8 mouse cellular contexts compared by ENCODE assay signal in the genomic region with DNA sequence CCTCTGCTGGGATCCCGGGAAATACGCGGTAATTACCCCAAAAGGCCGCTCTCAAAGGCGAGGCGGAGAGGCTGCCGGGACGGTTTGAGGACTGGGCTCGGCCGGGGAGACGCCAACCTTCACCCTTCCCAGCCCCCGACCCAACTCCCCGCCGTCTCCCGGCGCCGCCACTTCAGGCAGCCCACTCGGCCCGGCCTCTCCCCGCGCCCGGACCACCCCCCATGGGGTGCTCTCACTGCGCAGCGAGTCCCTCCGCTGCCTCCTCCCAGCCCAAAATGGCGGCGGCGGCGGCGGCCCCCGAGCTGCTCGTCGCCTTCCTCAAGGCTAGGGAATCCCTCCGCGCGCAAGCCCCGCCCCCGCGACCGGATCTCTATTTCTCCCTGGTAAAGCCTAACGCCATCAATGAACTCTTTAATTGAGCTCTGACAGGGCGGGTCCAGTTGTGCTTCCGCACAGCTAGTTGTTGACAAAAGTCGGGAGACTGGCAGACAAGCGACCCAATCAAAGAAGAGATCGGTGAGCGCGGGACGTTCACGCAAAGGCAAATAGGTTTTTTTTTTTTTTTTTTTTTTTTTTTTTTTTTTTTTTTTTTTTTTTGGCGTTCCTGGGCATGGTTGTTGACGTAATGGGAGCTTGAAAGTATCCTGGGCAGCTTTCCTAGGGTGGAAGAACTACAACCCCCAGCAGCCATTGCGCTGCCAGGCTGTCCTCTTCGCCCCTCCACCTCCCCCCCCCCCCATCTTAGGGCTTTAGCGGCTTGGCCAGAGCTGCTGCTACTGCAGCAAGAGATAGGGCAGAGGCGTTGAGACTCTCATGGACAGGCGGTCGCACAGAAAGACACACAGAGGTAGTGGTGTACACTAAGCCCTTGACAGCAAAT. TPM values are rescaled to one million over a fixed set of nuclear protein-coding genes. Genes with fewer than 3 reads are reported as not detected.
A peak's percentile ranks its signal among the peaks of the same experiment; 100 is the strongest.
DNase-seq lines count a peak whose midpoint lies in the region; ATAC-seq and TF ChIP-seq lines count a peak whose summit lies in the region.

No protein-coding gene starts in this region.

- peak; percentile 83 for TF ChIP-seq POLR2A in CH12.LX (IDR thresholded peaks at IDR 0.05; ENCODE audit: low read depth, low read length)

- TF ChIP-seq CTCF in CH12.LX (conservative IDR thresholded peaks at IDR 0.05 in 1 of 2, IDR thresholded peaks at IDR 0.05 in 1 of 2; ENCODE audit: low read depth in 2 of 2, low read length in 2 of 2), result no peak

- peak overlapping the region; percentile 84 for H3K27ac ChIP-seq in CH12.LX (ENCODE audit: insufficient read depth, low read depth)
- peak overlapping the region; percentile 95 for H3K27ac ChIP-seq in forebrain, embryonic 11.5 days (ENCODE audit: low read depth, low read length)
- H3K27ac ChIP-seq in heart, embryonic 16.5 days (ENCODE audit: low read length), result peak overlapping the region; percentile 99
- peak overlapping the region; percentile 96 for H3K27ac ChIP-seq in liver, embryonic 15.5 days (replicated peaks)
- H3K27ac ChIP-seq in neural tube, embryonic 12.5 days, result peak overlapping the region; percentile 87

- dilution Hi-C loops in CH12.LX (cut with MboI; ENCODE audit: extremely low pct_ligation_motif_present, extremely low pct_unique_long_range_greater_than_20kb, low sequenced_read_pairs), result no loop called here

- H3K79me2 ChIP-seq in CH12.LX (replicated peaks; ENCODE audit: control insufficient read depth, extremely low read depth, insufficient read depth, poor library complexity, severe bottlenecking), result peaks cover 37% of the 10 kb centered on the region

- peak overlapping the region; percentile 99 for H3K9ac ChIP-seq in CH12.LX (ENCODE audit: insufficient read depth, low read depth)
- peak overlapping the region; percentile 99 for H3K9ac ChIP-seq in forebrain, embryonic 11.5 days (ENCODE audit: low read length)
- peak overlapping the region; percentile 100 for H3K9ac ChIP-seq in heart, embryonic 16.5 days (ENCODE audit: low read length)
- peak overlapping the region; percentile 100 for H3K9ac ChIP-seq in liver, embryonic 15.5 days
- H3K9ac ChIP-seq in neural tube, embryonic 12.5 days, result peak overlapping the region; percentile 95

- peak; percentile 100 for DNase-seq in CH12.LX (ENCODE audit: extremely low read depth)
- peak; percentile 100 for DNase-seq in c-Kit-positive CD71-positive TER-119-negative erythroid progenitor cells, embryonic 14.5 days (ENCODE audit: low read depth)
- DNase-seq in forebrain, embryonic 11.5 days (ENCODE audit: low spot score), result peak; percentile 100
- DNase-seq in kidney, postnatal 36 days, result peak; percentile 100
- peak; percentile 100 for DNase-seq in telencephalon, adult 2 months (ENCODE audit: low read depth, low spot score)

- H3K36me3 ChIP-seq in CH12.LX (replicated peaks in 1 of 2; ENCODE audit: control insufficient read depth in 1 of 2, insufficient read depth in 1 of 2, low read length in 1 of 2), result peaks cover 11 to 45% of the 10 kb centered on the region in 2 experiments
- H3K36me3 ChIP-seq in forebrain, embryonic 11.5 days (ENCODE audit: control insufficient read depth, insufficient read depth, low read length), result no peaks in the 10 kb centered on the region
- no peaks in the 10 kb centered on the region for H3K36me3 ChIP-seq in heart, embryonic 16.5 days (ENCODE audit: control insufficient read depth, insufficient read depth)
- 0 out of 2 replicates have a peak, but pooled peaks cover 2% of the 10 kb centered on the region for H3K36me3 ChIP-seq in liver, embryonic 15.5 days (replicated peaks)
- no peaks in the 10 kb centered on the region for H3K36me3 ChIP-seq in neural tube, embryonic 12.5 days

- H3K4me1 ChIP-seq in CH12.LX (ENCODE audit: control insufficient read depth in 1 of 2, insufficient read depth in 2 of 2), result peaks cover 6 to 51% of the 10 kb centered on the region in 2 experiments
- peaks cover 6% of the 10 kb centered on the region for H3K4me1 ChIP-seq in forebrain, embryonic 11.5 days (replicated peaks; ENCODE audit: control insufficient read depth, insufficient read depth, low read length)
- H3K4me1 ChIP-seq in heart, embryonic 16.5 days (ENCODE audit: control insufficient read depth, insufficient read depth, low read length), result peaks cover 27% of the 10 kb centered on the region
- peaks cover 61% of the 10 kb centered on the region for H3K4me1 ChIP-seq in liver, embryonic 15.5 days (replicated peaks)
- peaks cover 20% of the 10 kb centered on the region for H3K4me1 ChIP-seq in neural tube, embryonic 12.5 days

- no peak for TF ChIP-seq EP300 in CH12.LX (IDR thresholded peaks at IDR 0.05; ENCODE audit: low read length)

- peak overlapping the region; percentile 86 for H3K4me2 ChIP-seq in CH12.LX (ENCODE audit: insufficient read depth, low read depth, poor library complexity, severe bottlenecking)
- peak overlapping the region; percentile 70 for H3K4me2 ChIP-seq in forebrain, embryonic 11.5 days (ENCODE audit: low read depth, low read length, severe bottlenecking)
- H3K4me2 ChIP-seq in heart, embryonic 16.5 days (ENCODE audit: low read depth, low read length), result peak overlapping the region; percentile 91
- H3K4me2 ChIP-seq in liver, embryonic 15.5 days, result peak overlapping the region; percentile 78
- peak overlapping the region; percentile 60 for H3K4me2 ChIP-seq in neural tube, embryonic 12.5 days (replicated peaks)

- WGBS in forebrain, embryonic 11.5 days, result under 1% methylated on average over 56 of the region's 58 CpGs
- WGBS in heart, embryonic 16.5 days, result under 1% methylated on average over 55 of the region's 58 CpGs
- WGBS in liver, embryonic 15.5 days (ENCODE audit: insufficient replicate concordance), result 1% methylated on average over 58 of the region's 58 CpGs
- under 1% methylated on average over 58 of the region's 58 CpGs for WGBS in neural tube, embryonic 12.5 days

- in situ Hi-C loops in CH12.LX (cut with MboI; ENCODE audit: low pct_ligation_motif_present, low pct_unique_long_range_greater_than_20kb, low sequenced_read_pairs), result no loop called here

- TF ChIP-seq RAD21 in CH12.LX (IDR thresholded peaks at IDR 0.05; ENCODE audit: low read depth, low read length), result no peak

- H3K27me3 ChIP-seq in CH12.LX (replicated peaks), result no peaks in the 10 kb centered on the region
- no peaks in the 10 kb centered on the region for H3K27me3 ChIP-seq in forebrain, embryonic 11.5 days (ENCODE audit: control insufficient read depth, insufficient read depth, low read length)
- H3K27me3 ChIP-seq in heart, embryonic 16.5 days (ENCODE audit: control insufficient read depth, insufficient read depth, low read length), result no peaks in the 10 kb centered on the region
- H3K27me3 ChIP-seq in liver, embryonic 15.5 days, result no peaks in the 10 kb centered on the region
- no peaks in the 10 kb centered on the region for H3K27me3 ChIP-seq in neural tube, embryonic 12.5 days (replicated peaks)

- no peaks in the 10 kb centered on the region for H3K9me3 ChIP-seq in CH12.LX (replicated peaks; ENCODE audit: low read length)
- no peaks in the 10 kb centered on the region for H3K9me3 ChIP-seq in forebrain, embryonic 11.5 days (ENCODE audit: control insufficient read depth, low read length)
- no peaks in the 10 kb centered on the region for H3K9me3 ChIP-seq in heart, embryonic 16.5 days (replicated peaks; ENCODE audit: control insufficient read depth, low read length)
- no peaks in the 10 kb centered on the region for H3K9me3 ChIP-seq in liver, embryonic 15.5 days (replicated peaks)
- no peaks in the 10 kb centered on the region for H3K9me3 ChIP-seq in neural tube, embryonic 12.5 days

- ATAC-seq in forebrain, embryonic 11.5 days (replicated peaks; ENCODE audit: low FRiP score), result peak; percentile 91
- ATAC-seq in heart, embryonic 16.5 days (replicated peaks; ENCODE audit: extremely low read depth, insufficient read depth, low FRiP score), result peak; percentile 92
- ATAC-seq in liver, embryonic 15.5 days (ENCODE audit: insufficient read depth), result peak; percentile 87
- peak; percentile 94 for ATAC-seq in neural tube, embryonic 12.5 days (ENCODE audit: low FRiP score, low read depth)

- peak overlapping the region; percentile 84 to 93 (median 89) for H3K4me3 ChIP-seq in CH12.LX (replicated peaks in 1 of 3; ENCODE audit: low read depth in 2 of 3, low read length in 2 of 3, poor library complexity in 1 of 3)
- peak overlapping the region; percentile 95 for H3K4me3 ChIP-seq in forebrain, embryonic 11.5 days (ENCODE audit: low read depth, low read length)
- H3K4me3 ChIP-seq in heart, embryonic 16.5 days (ENCODE audit: low read length), result peak overlapping the region; percentile 96
- peak overlapping the region; percentile 97 for H3K4me3 ChIP-seq in liver, embryonic 15.5 days (replicated peaks)
- peak overlapping the region; percentile 86 for H3K4me3 ChIP-seq in neural tube, embryonic 12.5 days

RNA-seq across cellular contexts. Expression of gene Hexim2, which starts 0.6 kb away (rescaled TPM):
- total RNA-seq in CH12.LX (2012; rRNA removed) (31.4 and 33.3 TPM in 2 replicates), CH12.LX (2014; rRNA removed) (28.8 and 33.0 TPM in 2 replicates)
- 27.0 and 31.6 TPM in 2 replicates for polyA plus RNA-seq in CH12.LX (2012; ENCODE audit: insufficient read length, low read depth)
- polyA plus RNA-seq in forebrain, embryonic 11.5 days (2014; fragmentation: Nextera tagmentation; extraction: Ambion mirVana), result 8.7 and 9.2 TPM in 2 replicates
- 6.1 and 7.4 TPM in 2 replicates for polyA plus RNA-seq in heart, embryonic 16.5 days (2015; fragmentation: Nextera tagmentation; extraction: Ambion mirVana)
- polyA plus RNA-seq in liver, embryonic 15.5 days (2015; fragmentation: Nextera tagmentation; extraction: Ambion mirVana), result 4.2 and 4.7 TPM in 2 replicates
- 9.9 and 12.2 TPM in 2 replicates for polyA plus RNA-seq in neural tube, embryonic 12.5 days (2016; fragmentation: Nextera tagmentation; extraction: Ambion mirVana)

RNA-seq across cellular contexts. Expression of gene Hexim1, which starts 16.8 kb away (rescaled TPM):
- total RNA-seq in CH12.LX (2012; rRNA removed) (25.9 and 38.9 TPM in 2 replicates), CH12.LX (2014; rRNA removed) (16.4 and 20.2 TPM in 2 replicates)
- polyA plus RNA-seq in CH12.LX (2012; ENCODE audit: insufficient read length, low read depth), result 50.4 and 51.8 TPM in 2 replicates
- polyA plus RNA-seq in forebrain, embryonic 11.5 days (2014; fragmentation: Nextera tagmentation; extraction: Ambion mirVana), result 3.9 and 4.6 TPM in 2 replicates
- polyA plus RNA-seq in heart, embryonic 16.5 days (2015; fragmentation: Nextera tagmentation; extraction: Ambion mirVana), result 2.9 TPM in 2 replicates
- 1.8 and 1.9 TPM in 2 replicates for polyA plus RNA-seq in liver, embryonic 15.5 days (2015; fragmentation: Nextera tagmentation; extraction: Ambion mirVana)
- 2.9 and 3.0 TPM in 2 replicates for polyA plus RNA-seq in neural tube, embryonic 12.5 days (2016; fragmentation: Nextera tagmentation; extraction: Ambion mirVana)

RNA-seq across cellular contexts. Expression of gene Acbd4, which starts 31.3 kb away (rescaled TPM):
- total RNA-seq in CH12.LX (2012; rRNA removed), result 60.9 and 62.6 TPM in 2 replicates
- total RNA-seq in CH12.LX (2014; rRNA removed), result 50.2 and 51.4 TPM in 2 replicates
- 68.4 and 75.1 TPM in 2 replicates for polyA plus RNA-seq in CH12.LX (2012; ENCODE audit: insufficient read length, low read depth)
- 7.8 and 8.1 TPM in 2 replicates for polyA plus RNA-seq in forebrain, embryonic 11.5 days (2014; fragmentation: Nextera tagmentation; extraction: Ambion mirVana)
- polyA plus RNA-seq in heart, embryonic 16.5 days (2015; fragmentation: Nextera tagmentation; extraction: Ambion mirVana), result 21.5 and 21.8 TPM in 2 replicates
- polyA plus RNA-seq in liver, embryonic 15.5 days (2015; fragmentation: Nextera tagmentation; extraction: Ambion mirVana), result 60.6 and 60.9 TPM in 2 replicates
- 6.6 and 10.1 TPM in 2 replicates for polyA plus RNA-seq in neural tube, embryonic 12.5 days (2016; fragmentation: Nextera tagmentation; extraction: Ambion mirVana)

RNA-seq across cellular contexts. Expression of gene Plcd3, which starts 31.4 kb away (rescaled TPM):
- 24.3 and 27.4 TPM in 2 replicates for total RNA-seq in CH12.LX (2012; rRNA removed)
- 6.3 and 7.1 TPM in 2 replicates for total RNA-seq in CH12.LX (2014; rRNA removed)
- 9.7 and 11.3 TPM in 2 replicates for polyA plus RNA-seq in CH12.LX (2012; ENCODE audit: insufficient read length, low read depth)
- 0.69 and 0.86 TPM in 2 replicates for polyA plus RNA-seq in forebrain, embryonic 11.5 days (2014; fragmentation: Nextera tagmentation; extraction: Ambion mirVana)
- polyA plus RNA-seq in heart, embryonic 16.5 days (2015; fragmentation: Nextera tagmentation; extraction: Ambion mirVana), result 13.6 and 17.0 TPM in 2 replicates
- polyA plus RNA-seq in liver, embryonic 15.5 days (2015; fragmentation: Nextera tagmentation; extraction: Ambion mirVana), result 0.31 and 0.45 TPM in 2 replicates
- 1.1 and 1.2 TPM in 2 replicates for polyA plus RNA-seq in neural tube, embryonic 12.5 days (2016; fragmentation: Nextera tagmentation; extraction: Ambion mirVana)

RNA-seq across cellular contexts. Expression of gene Fmnl1, which starts 38.1 kb away (rescaled TPM):
- total RNA-seq in CH12.LX (2012; rRNA removed), result 35.0 and 36.5 TPM in 2 replicates
- total RNA-seq in CH12.LX (2014; rRNA removed), result 5.6 and 6.9 TPM in 2 replicates
- polyA plus RNA-seq in CH12.LX (2012; ENCODE audit: insufficient read length, low read depth), result 104 and 118 TPM in 2 replicates
- polyA plus RNA-seq in forebrain, embryonic 11.5 days (2014; fragmentation: Nextera tagmentation; extraction: Ambion mirVana), result 0.76 and 1.8 TPM in 2 replicates
- 4.0 and 7.6 TPM in 2 replicates for polyA plus RNA-seq in heart, embryonic 16.5 days (2015; fragmentation: Nextera tagmentation; extraction: Ambion mirVana)
- 5.7 and 6.2 TPM in 2 replicates for polyA plus RNA-seq in liver, embryonic 15.5 days (2015; fragmentation: Nextera tagmentation; extraction: Ambion mirVana)
- 1.7 and 2.1 TPM in 2 replicates for polyA plus RNA-seq in neural tube, embryonic 12.5 days (2016; fragmentation: Nextera tagmentation; extraction: Ambion mirVana)

Comparison
In these comparisons a context has a peak if more than half of its experiments do, and no peak if none do; other contexts are left out.
1. Peak in every context shown above with its lines: DNase-seq, ATAC-seq, H3K4me3 ChIP-seq and H3K27ac ChIP-seq.